Mouse (Mus musculus): Measurements from ENCODE around the gene Snx22. TPM values are rescaled to one million over a fixed set of nuclear protein-coding genes. Genes with fewer than 3 reads are reported as not detected.

Snx22 gene
- under 1 TPM; 0.52 to 0.83 TPM for total RNA-seq (2021)
- long read RNA-seq, experiment 1, partial matches to known transcripts = 0 of 1 reads
- long read RNA-seq, experiment 1, other reads (novel, unspliced or antisense) = 1 of 1 reads
- long read RNA-seq, experiment 2, partial matches to known transcripts = 1 of 2 reads
- long read RNA-seq, experiment 2, other reads (novel, unspliced or antisense) = 0 of 2 reads

DNA sequence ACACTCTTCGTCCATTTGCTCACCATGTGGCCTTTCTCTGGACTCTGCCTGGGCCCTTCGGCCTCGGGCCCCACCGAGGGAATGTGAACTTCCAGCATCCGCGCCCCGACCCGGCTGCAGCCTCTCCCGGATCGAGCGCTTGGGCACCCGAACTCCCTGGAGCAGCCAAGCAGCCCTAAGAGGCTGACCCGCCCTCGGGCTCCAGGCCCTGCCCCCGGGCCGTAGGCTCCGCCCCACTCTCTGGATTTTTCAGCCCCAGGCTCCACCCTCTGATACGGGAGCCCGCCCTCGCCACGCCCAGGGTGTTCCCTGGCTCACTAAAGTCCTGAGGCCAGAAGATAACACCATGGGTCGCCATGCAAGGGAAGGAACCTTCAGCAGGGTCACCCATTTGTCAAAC, at the start of gene Snx22:
TSS of gene Snx22 (minus strand) at position 137 of the 400 bp plus-strand sequence.
- DNase-seq (ENCODE audit: low spot score in 2 of 2) = peak; percentile 63 to 77

DNA sequence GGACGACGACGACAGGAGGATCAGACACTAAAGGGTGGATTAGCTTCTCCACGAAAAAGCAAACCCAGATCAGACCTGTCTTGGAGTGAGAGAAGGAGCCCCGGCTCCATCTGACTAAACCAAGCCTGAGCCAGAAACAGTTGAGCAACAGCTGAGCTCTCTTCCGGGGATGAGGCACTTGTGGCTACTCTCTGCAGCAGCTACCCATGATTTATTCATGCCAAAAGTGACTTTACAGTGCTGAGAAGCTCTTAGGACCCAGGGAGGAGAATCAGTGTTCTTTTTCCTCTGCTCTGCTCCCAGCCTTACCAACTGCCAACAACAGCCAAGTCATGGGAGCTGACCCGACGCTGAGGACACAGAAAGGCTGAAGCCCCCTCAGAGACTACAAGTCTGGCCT, 47.4 kb upstream of the Snx22 start:
- DNase-seq (ENCODE audit: low spot score in 2 of 2) = peak in 1 of 2 experiments; percentile 19

DNA sequence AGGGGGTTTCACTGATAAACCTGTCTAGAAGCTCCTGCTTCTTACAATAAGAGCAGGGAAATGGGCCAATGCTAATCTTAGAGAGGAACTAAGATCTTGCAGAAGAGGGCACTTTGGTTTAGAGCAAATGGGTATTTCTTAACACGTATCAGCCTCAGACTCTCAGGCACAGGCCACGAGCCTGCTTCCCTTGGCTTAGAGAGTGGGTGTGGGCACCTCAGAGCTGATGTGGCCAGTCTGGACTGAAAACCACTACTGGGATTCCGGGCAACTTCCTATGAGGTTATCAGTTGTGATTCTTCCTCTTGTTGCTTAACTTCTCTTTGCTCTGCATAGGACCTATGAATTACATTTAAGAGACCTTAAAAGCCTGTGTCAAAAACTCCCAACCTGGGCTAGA, 44.8 kb upstream of the Snx22 start:
- DNase-seq (ENCODE audit: low spot score in 2 of 2) = no peak

DNA sequence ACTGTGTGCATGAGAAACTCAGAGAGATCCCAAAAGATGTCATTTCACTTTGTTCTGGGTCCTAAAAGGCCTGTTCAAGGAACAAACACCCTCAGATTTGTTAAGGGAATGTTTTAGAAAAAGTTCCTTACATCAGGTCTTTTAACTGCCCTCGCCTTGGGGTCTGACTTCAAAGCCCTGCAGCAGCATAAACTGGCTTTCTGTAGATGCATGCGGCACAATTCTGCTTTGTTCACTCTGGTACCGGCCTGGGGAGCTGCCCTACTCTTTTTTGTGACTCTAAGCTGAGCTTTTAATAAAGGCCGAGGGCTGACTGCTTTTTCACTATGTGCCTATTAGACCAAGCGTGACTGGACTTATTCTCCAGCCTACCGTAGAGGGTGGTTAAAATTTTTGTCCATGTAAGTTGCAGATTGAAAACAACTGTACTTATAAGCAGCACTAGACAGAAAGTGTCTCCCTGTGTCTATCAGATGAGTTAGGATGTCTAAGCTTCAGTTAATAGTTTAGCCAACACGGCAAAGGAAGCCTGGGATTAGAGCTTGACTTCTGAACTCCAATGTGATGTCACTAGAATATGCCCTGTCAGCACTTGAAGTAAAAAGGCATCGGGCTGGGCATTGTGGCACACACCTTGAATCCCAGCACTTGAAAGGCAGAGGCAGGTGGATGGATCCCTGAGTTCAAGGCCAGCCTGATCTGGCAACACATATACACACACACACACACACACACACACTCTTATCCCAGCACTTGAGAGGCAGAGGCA, 41.3 kb upstream of the Snx22 start:
- DNase-seq (ENCODE audit: low spot score in 2 of 2) = no peak

DNA sequence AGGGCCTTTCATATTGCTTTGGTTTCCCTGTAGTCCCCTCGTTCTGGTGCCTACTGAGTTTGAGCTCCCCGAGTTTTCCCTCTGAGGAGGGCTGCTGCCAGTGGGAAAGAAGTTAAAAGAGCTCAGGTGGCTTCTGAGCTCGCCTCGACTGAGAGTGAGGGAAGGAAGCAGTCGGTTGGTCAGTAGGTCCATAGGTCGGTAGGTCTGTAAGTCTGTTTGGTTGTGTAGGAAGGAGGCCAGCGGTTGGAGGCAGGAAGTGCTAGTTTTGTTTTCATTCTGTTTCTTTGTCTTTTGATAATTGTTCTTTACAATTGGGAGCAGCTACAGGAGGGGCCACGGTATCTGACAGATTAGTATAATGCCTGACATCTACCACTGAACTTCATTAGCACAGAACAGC, 40.6 kb upstream of the Snx22 start:
- DNase-seq (ENCODE audit: low spot score in 2 of 2) = no peak

DNA sequence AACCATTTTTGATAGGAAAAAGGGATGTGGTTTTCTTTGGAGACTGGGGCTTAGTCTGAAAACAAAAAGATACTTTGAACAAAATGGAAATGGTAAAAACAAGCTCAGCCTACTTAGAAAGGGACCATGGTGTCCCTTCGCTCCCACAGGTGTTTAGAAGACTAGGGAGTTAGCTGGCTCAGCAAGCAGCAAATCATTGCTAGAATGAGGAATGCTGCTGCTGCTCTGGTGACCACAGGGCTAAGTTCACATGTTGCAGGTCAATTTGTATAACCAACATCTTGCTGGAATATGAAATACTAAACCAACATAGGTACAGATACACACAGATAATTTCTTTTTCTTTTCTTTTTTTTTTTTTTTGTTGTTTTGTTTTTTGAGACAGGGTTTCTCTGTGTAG, 40.1 kb upstream of the Snx22 start:
- DNase-seq (ENCODE audit: low spot score in 2 of 2) = no peak

DNA sequence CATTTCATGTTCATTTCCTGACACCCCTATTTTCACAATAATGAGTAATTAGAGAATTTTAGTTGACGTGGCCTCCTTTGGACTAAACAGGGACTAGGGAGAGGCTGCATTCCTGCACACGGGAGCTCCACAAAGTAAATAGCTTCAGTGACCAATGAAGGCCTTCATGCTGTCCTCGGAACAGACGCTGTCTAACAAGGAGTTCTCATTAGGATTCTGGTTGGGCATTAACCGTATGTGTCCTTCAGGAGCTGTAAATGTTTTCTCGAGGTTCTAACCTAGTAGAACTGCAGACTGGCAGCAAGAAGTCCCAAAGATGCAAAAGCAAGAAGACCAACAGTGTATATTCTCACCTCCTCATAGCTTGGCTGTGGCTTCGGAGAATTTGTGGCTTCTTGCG, 35.6 kb upstream of the Snx22 start:
- no peak for DNase-seq (ENCODE audit: low spot score in 2 of 2)

DNA sequence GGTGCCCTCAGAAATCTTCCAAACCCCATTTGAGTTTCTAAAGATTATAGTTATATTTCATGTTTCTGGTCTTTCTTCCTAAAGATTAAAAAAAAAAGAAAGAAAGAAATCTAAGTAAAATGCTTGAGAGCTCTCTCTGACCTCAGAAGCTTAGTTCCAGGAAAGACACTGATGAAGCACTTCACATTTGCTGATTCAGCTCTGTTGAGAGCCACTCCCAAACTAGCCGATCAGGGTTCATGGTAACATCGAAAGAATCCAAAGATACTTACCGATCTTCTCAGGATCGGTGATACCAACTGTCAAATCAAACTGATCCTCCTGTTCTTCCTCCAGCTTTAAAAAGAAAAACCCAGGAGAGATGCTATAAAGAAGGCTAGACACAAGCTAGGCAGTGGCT, 35.1 kb upstream of the Snx22 start:
- DNase-seq (ENCODE audit: low spot score in 2 of 2) = no peak

DNA sequence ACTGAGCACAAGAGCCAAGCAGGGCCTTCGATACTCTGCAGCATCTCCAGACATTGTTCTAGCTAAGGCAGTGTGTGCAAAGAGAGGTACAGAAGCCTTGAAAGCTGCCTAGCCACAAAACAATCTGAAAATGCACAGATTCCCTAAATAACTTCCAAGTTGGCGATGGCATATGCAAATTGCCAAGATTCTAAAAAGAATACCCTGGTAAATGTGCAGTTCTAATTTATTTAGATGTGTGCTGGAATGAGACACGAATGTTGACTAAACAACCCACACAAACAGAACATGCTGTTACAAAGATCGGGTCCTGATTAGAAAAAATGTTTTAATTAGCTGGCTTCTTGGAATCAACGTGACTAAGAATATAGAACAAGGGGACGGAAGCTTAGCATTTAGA, 33.1 kb upstream of the Snx22 start:
- DNase-seq (ENCODE audit: low spot score in 2 of 2) = no peak

DNA sequence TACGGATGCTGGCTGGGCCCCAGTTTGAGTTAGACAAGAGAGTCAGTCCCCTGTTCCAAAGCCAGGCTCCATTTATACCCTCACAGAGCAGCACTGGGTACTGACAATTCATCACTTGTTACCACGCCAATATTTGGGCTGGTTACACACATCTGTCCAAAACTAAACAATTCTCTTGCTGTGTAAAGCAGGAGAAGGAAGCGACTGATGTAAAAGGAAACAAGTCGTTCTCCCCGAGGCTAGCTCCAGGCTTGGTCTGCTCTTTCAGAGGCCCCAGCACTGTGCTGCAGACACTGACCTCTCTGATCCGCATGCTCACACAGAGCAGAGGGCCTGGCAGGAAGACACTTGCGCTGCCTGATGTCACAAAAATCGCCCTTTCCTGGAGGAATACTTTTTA, 32.1 kb upstream of the Snx22 start:
- DNase-seq (ENCODE audit: low spot score in 2 of 2) = no peak

DNA sequence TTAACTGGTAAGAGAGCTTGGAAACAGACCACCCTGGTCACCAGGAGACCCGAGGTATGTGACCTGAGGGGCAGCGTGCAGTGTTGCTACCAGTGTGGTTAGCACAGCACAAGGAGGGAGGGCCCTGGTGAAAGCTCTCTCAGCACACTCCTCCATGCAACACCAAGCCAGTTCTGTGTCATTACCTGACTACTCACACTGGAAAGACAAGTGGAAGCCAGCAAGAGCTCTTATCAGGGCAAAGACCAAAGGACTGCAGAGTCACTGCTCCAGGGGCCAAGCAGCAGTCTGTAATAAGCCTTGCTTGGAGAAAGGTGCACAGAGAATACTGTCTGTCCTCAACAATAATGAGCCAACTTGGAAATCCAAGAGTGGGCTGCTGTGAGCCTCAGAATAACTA, 23.1 kb upstream of the Snx22 start:
- DNase-seq (ENCODE audit: low spot score in 2 of 2) = no peak

DNA sequence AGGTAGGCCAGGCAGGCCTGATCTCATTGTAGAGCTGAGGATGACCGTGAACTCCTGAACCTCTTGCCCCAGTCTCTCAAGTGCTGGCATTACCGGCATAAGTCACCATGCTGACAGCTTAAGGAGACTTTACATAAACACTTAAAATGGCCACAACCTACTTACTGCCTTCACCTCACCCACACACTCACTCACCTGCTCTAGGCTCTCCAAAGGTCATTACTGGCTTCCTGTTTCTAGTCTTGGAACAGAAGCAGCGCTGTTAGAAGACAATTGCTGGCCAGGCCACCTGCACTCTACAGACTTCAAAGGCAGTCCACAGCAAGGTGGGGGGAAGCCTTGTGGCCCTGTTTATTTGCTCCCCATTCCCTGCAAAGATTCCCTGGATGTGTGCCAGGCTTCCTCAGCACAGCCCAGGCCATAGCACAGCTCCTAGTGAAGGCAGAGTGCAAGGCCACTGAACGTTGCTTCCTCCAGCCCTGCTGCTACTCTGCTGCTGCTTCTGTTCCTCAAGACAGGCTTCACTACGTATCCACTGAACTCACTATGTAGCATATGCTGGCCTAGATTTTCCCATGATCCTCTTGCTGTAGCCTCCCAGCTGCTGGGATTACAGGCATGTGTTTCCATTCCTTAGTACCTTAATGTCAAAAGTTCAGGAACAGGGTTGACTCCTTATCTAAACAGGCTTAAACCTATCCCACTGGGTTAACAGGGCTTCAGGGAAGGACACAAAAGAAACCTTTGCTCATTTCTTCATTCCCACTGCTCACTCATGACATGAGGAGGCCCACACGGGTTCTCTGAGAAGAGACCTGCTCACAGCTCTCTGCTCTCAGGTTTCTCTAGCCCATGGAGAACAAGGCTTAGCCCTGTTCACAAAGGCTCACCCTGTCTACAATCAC, 22.1 kb upstream of the Snx22 start:
- no peak for DNase-seq (ENCODE audit: low spot score in 2 of 2)

DNA sequence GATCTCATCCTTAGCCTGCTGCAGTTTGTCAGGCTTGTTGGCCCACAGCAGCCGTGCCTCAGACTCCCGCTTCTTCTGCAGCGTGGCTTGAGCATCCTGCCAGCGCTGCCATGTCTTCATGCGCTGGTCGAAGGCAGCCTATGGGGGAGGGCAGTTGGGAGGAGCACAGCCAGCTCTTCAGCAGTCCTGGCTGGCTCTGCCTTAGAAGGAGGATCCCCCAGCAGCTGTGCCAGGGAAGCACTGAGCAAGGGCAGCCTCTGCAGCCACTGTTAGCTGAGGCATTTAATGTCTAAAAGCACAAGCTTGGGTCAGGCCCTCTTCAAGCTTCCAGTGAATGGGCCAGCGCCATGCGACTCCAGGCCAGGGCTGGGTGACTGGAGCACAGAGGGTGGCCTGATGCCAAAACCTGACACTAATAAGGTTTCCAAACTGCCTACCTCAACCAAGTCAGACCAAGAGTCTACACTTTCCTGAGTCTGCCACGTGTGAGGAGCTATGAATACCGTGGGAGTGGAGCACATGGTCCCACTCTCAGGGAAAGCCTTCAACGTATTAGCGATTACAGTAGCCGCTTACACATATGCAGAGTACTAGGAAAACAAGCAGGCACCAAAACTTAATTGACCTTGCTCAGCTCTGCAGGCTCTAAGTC, 21.2 kb upstream of the Snx22 start:
- no peak for DNase-seq (ENCODE audit: low spot score in 2 of 2)

DNA sequence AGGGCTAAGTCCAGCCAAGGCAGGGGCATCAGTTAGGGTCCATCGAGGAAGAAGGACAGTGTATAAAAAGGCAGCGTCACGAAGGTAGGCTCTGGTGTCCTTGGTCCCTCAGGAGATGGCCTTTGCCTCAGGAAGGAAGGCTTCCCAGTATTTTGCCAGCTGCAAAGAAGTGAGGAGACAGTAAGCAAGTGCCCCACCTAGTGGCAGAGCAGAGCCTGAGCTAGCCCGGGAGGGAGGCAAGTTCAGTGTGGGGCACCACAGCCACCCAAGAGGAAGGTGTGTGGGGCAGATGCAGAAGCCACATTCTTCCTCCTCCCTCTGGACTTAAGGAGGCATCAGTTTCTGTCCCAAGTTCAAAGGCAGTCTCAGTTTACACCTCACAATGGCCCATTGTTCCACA, 18.9 kb upstream of the Snx22 start:
- DNase-seq (ENCODE audit: low spot score in 2 of 2) = peak in 1 of 2 experiments; percentile 40

DNA sequence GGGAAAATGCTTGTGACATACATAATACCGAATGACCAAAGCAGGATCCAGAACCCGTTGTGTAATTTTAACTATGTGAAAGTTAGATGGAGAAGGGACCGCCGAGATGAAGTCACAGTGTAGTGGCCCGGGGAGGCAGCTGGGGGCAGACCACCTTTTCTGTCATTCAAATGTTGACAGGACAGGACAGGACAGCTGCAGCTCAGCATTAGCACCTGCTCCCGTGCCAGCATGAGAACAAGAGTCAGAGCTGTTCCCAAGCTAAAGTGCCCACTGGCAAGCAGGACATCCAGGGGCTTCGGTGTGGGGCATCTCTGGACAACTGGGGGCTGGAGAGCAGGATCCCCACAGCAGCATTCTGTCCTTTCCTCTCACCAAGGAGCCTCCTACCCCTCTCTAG, 17.5 kb upstream of the Snx22 start:
- no peak for DNase-seq (ENCODE audit: low spot score in 2 of 2)

DNA sequence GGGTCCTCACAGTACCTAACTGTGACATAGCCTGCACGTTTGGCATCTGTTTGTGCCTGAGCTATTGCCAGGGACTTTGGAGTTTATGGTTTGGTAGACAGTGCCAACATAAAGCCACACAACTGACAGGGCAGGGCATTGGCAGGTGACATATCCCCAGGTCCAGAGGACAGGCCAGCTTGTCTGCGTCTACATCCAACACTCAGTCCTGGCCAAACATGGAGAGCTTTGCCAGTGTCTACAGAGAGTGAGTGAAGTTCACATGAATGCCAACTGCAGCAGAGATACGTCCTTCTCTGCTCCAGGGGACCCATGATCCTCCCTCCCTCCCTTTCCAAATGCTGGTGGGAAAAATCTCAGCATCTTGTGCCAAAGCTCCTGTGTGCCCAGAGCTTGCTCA, 14.7 kb upstream of the Snx22 start:
- DNase-seq (ENCODE audit: low spot score in 2 of 2) = no peak

DNA sequence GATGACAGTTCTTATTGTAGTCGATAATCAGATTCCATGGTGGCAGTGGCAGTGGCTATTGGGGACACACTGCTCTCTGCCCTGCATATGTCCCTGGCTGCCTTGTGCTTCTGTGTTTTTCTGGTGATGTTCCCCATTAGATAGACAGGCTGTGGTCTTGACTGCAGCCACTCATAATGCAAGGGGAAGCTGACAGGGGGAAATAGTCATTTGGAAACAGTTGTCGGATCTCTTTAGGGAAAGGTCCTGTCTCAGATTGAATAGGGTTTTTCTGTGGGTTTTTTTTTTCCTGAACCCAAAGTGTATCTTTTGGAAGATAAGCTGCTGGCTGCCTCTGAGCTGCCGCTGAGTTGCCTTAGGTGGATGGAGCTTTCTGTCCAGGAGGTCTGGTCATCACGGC, 12.5 kb upstream of the Snx22 start:
- no peak for DNase-seq (ENCODE audit: low spot score in 2 of 2)

DNA sequence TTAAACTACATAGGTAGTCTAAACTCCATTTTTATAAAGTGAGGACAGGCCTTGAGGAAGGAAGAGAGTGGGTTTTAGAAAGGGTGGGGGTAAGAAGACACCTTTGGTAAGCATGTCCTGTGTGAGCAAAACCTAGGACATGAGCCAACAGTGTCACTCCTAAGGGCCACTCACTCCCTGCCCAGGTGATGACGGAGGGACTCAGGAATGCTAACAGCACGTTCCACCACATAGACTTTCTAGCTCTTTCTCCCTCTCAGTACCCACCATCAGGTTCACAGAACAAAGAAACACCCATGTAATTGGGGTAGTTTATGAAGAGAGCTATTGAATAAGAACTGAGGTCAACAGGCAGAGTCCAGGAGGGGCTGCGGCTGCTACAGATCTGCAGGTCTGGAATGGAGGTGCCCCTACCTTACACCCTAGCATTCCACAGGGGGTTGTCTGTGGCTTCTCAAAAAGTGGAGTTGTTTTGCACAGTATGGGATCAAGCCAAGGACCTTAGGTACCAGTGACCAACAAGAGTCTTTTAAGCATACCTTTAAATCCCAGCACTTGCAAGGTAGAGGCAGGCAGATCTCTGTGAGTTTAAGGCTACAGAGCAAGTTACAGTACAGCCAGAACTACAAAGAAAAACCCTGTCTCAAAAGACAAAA, 11.4 kb upstream of the Snx22 start:
- no peak for DNase-seq (ENCODE audit: low spot score in 2 of 2)

DNA sequence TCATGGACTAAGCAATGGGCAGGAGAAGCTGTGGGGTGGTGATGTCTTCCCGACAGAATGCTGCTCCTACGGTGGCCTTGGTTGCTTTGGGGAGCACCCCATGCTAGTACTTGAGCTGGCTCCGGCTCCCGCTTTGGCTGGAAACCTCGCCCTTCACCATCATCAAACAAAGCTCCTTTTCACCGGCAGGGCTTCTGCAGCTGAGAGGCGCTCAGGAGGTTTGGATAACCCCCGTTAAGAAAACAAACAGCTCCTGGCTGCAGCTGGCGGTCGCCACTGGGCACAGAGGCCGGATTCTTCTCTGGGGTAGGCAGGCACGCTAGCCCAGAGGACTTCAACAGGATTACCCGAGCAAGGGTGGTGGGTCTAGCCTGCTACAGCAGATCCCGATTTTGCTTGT, 9.0 kb upstream of the Snx22 start:
- no peak for DNase-seq (ENCODE audit: low spot score in 2 of 2)

DNA sequence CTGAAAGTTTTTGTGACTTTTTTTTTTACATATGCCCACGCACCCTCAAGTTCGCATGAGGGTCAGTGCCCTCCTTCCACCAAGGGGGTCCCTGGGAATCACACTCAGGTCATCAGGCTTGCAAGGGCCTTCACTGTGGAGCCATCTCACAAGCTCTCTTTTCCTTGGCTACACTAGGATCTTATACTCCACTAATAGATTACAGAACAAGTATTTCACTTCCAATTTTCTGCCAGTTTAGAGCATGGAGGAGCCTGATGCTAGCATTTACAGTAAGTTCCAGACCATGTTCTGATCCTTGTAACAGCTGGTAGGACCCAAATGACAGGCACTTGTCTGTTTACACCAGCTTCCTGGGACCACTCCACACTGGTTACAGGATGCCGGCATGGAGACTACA, 8.6 kb upstream of the Snx22 start:
- DNase-seq (ENCODE audit: low spot score in 2 of 2) = no peak

DNA sequence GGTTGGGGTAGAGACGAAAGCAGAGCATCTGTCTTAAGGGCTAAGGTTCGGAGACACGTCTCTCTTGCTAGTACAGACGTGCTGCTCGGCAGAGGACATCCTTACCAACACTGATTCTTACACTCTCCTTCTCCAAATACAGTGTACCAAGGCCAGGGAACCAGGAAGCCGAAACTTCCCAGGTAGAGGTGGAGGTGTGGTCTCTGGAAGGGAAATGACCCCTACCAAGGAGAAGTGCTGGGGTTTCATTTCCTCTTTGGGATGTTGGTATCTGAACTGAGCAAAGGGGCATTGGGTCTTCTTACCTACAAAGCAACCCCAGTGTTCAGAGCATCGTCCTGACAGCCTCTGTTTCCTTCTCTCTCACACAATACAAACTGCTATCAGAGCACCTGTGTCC, 3.2 kb upstream of the Snx22 start:
- no peak for DNase-seq (ENCODE audit: low spot score in 2 of 2)

All from gastrocnemius, postnatal 4 days (tissue).